Mouse (Mus musculus): ENCODE results near the gene Tmed8. TPM values are rescaled to one million over a fixed set of nuclear protein-coding genes. Genes with fewer than 3 reads are reported as not detected.

Tmed8 gene
- total RNA-seq, 2 experiments from 2014 or later, result 27.6 to 28.9 TPM

Other genes starting within 250 kb of the Tmed8 start
- gene Zdhhc22, start 210.0 kb downstream of the Tmed8 start, total RNA-seq (2021), result 10 to 100 TPM; 10.3 to 10.9 TPM
- 10 to 100 TPM; 32.4 to 35.6 TPM for gene Tmem63c, start 179.1 kb downstream of the Tmed8 start, total RNA-seq (2021)
- gene Ngb, start 97.9 kb downstream of the Tmed8 start, total RNA-seq (2021), result 1 to 10 TPM; 2.0 to 2.2 TPM
- 10 to 100 TPM; 45.3 to 47.7 TPM for gene Gstz1, start 53.3 kb downstream of the Tmed8 start, total RNA-seq (2021)
- 10 to 100 TPM; 17.5 to 19.2 TPM for gene Pomt2, start 52.5 kb downstream of the Tmed8 start, total RNA-seq (2021)
- gene Samd15, start 731 bp downstream of the Tmed8 start, total RNA-seq (2021), result 1 to 10 TPM; 2.2 to 3.9 TPM
- gene Noxred1, start 38.3 kb upstream of the Tmed8 start, total RNA-seq (2021), result 1 to 10 TPM; 1.6 to 1.7 TPM
- gene Vipas39, start 65.8 kb upstream of the Tmed8 start, total RNA-seq (2021), result 10 to 100 TPM; 53.9 to 59.5 TPM
- 100 to 1,000 TPM; 167 to 194 TPM for gene Ahsa1, start 66.0 kb upstream of the Tmed8 start, total RNA-seq (2021)
- gene Ism2, start 99.3 kb upstream of the Tmed8 start, total RNA-seq (2021), result under 1 TPM; 0.25 to 0.70 TPM
- 10 to 100 TPM; 30.8 to 41.6 TPM for gene Sptlc2, start 187.9 kb upstream of the Tmed8 start, total RNA-seq (2021)
- gene Slirp, start 243.4 kb upstream of the Tmed8 start, total RNA-seq (2021), result 100 to 1,000 TPM in 1 of 2 experiments, 10 to 100 TPM in 1; 98.9 to 101 TPM
- 10 to 100 TPM; 17.3 to 20.9 TPM for gene Alkbh1, start 243.6 kb upstream of the Tmed8 start, total RNA-seq (2021)